19 mouse cellular contexts compared by ENCODE assay signal in the genomic region with DNA sequence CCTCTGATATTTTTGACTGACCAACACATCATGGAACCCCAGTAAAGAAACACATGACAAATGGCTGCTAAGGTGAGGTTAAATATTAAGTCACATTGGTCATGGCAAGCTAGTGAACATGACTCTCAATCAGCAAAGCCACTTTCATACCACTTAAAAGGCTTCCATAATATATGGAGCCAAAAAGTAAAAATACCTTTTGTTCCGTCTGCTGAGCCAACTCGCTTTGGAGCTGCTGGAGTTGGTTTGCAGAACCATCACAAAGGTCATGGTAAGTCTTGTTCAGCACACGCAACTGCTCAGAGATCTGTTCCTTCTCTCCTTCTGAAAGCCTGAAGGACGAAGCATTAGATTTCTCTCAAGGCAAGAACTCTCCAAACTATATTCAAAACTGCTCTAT.
DNase-seq lines count a peak whose midpoint lies in the region; ATAC-seq and TF ChIP-seq lines count a peak whose summit lies in the region.
"Had no signal": no experiment of that assay in that cellular context is flagged by ENCODE, and none has a peak within 500 bp of the region (broad histone marks: within the 10 kb centered on the region; RNA-seq: fewer than 3 reads in every experiment).

No protein-coding gene starts in this region.

- no peak for TF ChIP-seq CTCF in heart, adult 2 months (IDR thresholded peaks at IDR 0.05)
- TF ChIP-seq CTCF in stomach, postnatal 0 days (IDR thresholded peaks at IDR 0.05; ENCODE audit: low read depth): no peak

- no peaks in the 10 kb centered on the region for H3K79me2 ChIP-seq in heart, adult 2 months (replicated peaks; ENCODE audit: control insufficient read depth, insufficient read depth, low read length)

- no peak for ATAC-seq in heart, embryonic 11.5 days (replicated peaks; ENCODE audit: insufficient number of reproducible peaks, low FRiP score, low TSS enrichment)
- no peak for ATAC-seq in stomach, embryonic 15.5 days (ENCODE audit: insufficient read depth, low FRiP score, low read depth)
- no peak for ATAC-seq in stomach, postnatal 0 days (ENCODE audit: low FRiP score, low TSS enrichment)
- ATAC-seq: forebrain, embryonic 13.5 days; forebrain, postnatal 0 days; hindbrain, postnatal 0 days had no signal

- peaks cover 36% of the 10 kb centered on the region for H3K36me3 ChIP-seq in heart, adult 2 months (ENCODE audit: control insufficient read depth, insufficient read depth, low read length)
- H3K36me3 ChIP-seq in heart, embryonic 11.5 days (ENCODE audit: control insufficient read depth, insufficient read depth, low read length): peaks cover 15% of the 10 kb centered on the region
- H3K36me3 ChIP-seq in stomach, embryonic 15.5 days: 0 out of 2 replicates have a peak, but pooled peaks cover under 1% of the 10 kb centered on the region
- peaks cover 14% of the 10 kb centered on the region; the same call in 1 of the 2 replicates for H3K36me3 ChIP-seq in stomach, postnatal 0 days (ENCODE audit: control insufficient read depth, insufficient read depth, low read length)

- H3K4me1 ChIP-seq in heart, adult 2 months (ENCODE audit: control insufficient read depth, insufficient read depth, low read length): peaks cover 3% of the 10 kb centered on the region
- H3K4me1 ChIP-seq in heart, embryonic 11.5 days (ENCODE audit: control insufficient read depth, insufficient read depth, low read length): no peaks in the 10 kb centered on the region
- no peaks in the 10 kb centered on the region for H3K4me1 ChIP-seq in stomach, embryonic 15.5 days
- H3K4me1 ChIP-seq in stomach, postnatal 0 days (replicated peaks; ENCODE audit: control insufficient read depth, insufficient read depth): no peaks in the 10 kb centered on the region
- H3K4me1 ChIP-seq: embryonic facial prominence, embryonic 10.5 days; forebrain, embryonic 13.5 days; hindbrain, embryonic 13.5 days had no signal

- H3K27me3 ChIP-seq in heart, adult 2 months (ENCODE audit: control insufficient read depth, insufficient read depth, low read length): no peaks in the 10 kb centered on the region
- H3K27me3 ChIP-seq in heart, embryonic 11.5 days (ENCODE audit: control insufficient read depth, insufficient read depth, low read length): no peaks in the 10 kb centered on the region
- H3K27me3 ChIP-seq in stomach, embryonic 15.5 days (replicated peaks): no peaks in the 10 kb centered on the region
- no peaks in the 10 kb centered on the region for H3K27me3 ChIP-seq in stomach, postnatal 0 days (ENCODE audit: control insufficient read depth, insufficient read depth, low read length)
- H3K27me3 ChIP-seq: forebrain, embryonic 13.5 days; heart, embryonic 13.5 days; hindbrain, embryonic 13.5 days had no signal

- intact Hi-C loops in heart, adult 2 months (cut with DNase I): no loop called here
- intact Hi-C loops in heart, postnatal 14 days (cut with DNase I): no loop called here
- intact Hi-C loops in heart, postnatal 10 days (cut with DNase I): no loop called here

- peak overlapping the region; percentile 60 for H3K27ac ChIP-seq in heart, adult 2 months
- H3K27ac ChIP-seq in heart, embryonic 11.5 days (ENCODE audit: low read depth, low read length): no peak overlapping the region
- peak overlapping the region; percentile 79; the same call in 1 of the 2 replicates for H3K27ac ChIP-seq in stomach, embryonic 15.5 days
- H3K27ac ChIP-seq in stomach, postnatal 0 days (replicated peaks): peak overlapping the region; percentile 49; the same call in 1 of the 2 replicates
- H3K27ac ChIP-seq: embryonic facial prominence, embryonic 10.5 days; forebrain, embryonic 13.5 days; heart, embryonic 13.5 days; hindbrain, embryonic 13.5 days; hindbrain, postnatal 0 days had no signal

- 74% methylated on average over 4 of the region's 4 CpGs for WGBS in heart, adult 2 months
- 84% methylated on average over 4 of the region's 4 CpGs for WGBS in heart, embryonic 11.5 days (ENCODE audit: insufficient replicate concordance)
- 85% methylated on average over 4 of the region's 4 CpGs for WGBS in stomach, embryonic 15.5 days
- WGBS in stomach, postnatal 0 days: 80% methylated on average over 4 of the region's 4 CpGs

- peak in 1 of 2 experiments; percentile 8 for DNase-seq in heart, adult 2 months
- DNase-seq in heart, postnatal 14 days: no peak
- DNase-seq in heart, postnatal 10 days: peak; percentile 34 to 39
- no peak for DNase-seq in stomach, postnatal 0 days (ENCODE audit: low spot score)
- DNase-seq: adrenal gland, adult 2 months; adrenal gland, postnatal 25 days; cerebellum, adult 2 months; cerebellum, postnatal 10 days; forebrain, postnatal 0 days; gastrocnemius, postnatal 25 days; kidney, adult 11 months; kidney, adult 9 months had no signal

- H3K9ac ChIP-seq in heart, adult 2 months (ENCODE audit: low read depth, low read length): no peak overlapping the region
- no peak overlapping the region for H3K9ac ChIP-seq in heart, embryonic 11.5 days (ENCODE audit: low read depth, low read length)
- H3K9ac ChIP-seq in stomach, embryonic 15.5 days: no peak overlapping the region
- no peak overlapping the region for H3K9ac ChIP-seq in stomach, postnatal 0 days (ENCODE audit: low read length)
- H3K9ac ChIP-seq: forebrain, embryonic 13.5 days; forebrain, postnatal 0 days; heart, embryonic 13.5 days; hindbrain, embryonic 13.5 days had no signal

- no peak for TF ChIP-seq POLR2A in heart, adult 2 months (IDR thresholded peaks at IDR 0.05; ENCODE audit: insufficient read depth, low read depth, low read length)

- H3K9me3 ChIP-seq in heart, embryonic 11.5 days (replicated peaks; ENCODE audit: control insufficient read depth, low read length): no peaks in the 10 kb centered on the region
- H3K9me3 ChIP-seq in stomach, embryonic 15.5 days: no peaks in the 10 kb centered on the region
- H3K9me3 ChIP-seq in stomach, postnatal 0 days (ENCODE audit: control insufficient read depth, low read length): no peaks in the 10 kb centered on the region
- H3K9me3 ChIP-seq: embryonic facial prominence, embryonic 10.5 days; forebrain, embryonic 13.5 days; heart, embryonic 13.5 days; hindbrain, embryonic 13.5 days had no signal

- H3K4me2 ChIP-seq in heart, embryonic 11.5 days: no peak overlapping the region
- H3K4me2 ChIP-seq in stomach, embryonic 15.5 days: no peak overlapping the region
- no peak overlapping the region for H3K4me2 ChIP-seq in stomach, postnatal 0 days (replicated peaks; ENCODE audit: low read depth)
- H3K4me2 ChIP-seq: forebrain, embryonic 13.5 days; heart, embryonic 13.5 days; hindbrain, embryonic 13.5 days had no signal

- no peak overlapping the region for H3K4me3 ChIP-seq in heart, adult 2 months
- H3K4me3 ChIP-seq in heart, embryonic 11.5 days (ENCODE audit: low read depth, low read length): no peak overlapping the region
- H3K4me3 ChIP-seq in stomach, embryonic 15.5 days (replicated peaks): no peak overlapping the region
- H3K4me3 ChIP-seq in stomach, postnatal 0 days (ENCODE audit: low read depth, low read length): no peak overlapping the region
- H3K4me3 ChIP-seq: embryonic facial prominence, embryonic 10.5 days; forebrain, embryonic 13.5 days; heart, embryonic 13.5 days; hindbrain, embryonic 13.5 days had no signal

- TF ChIP-seq EP300 in heart, adult 2 months (IDR thresholded peaks at IDR 0.05; ENCODE audit: insufficient read depth, low read depth, low read length): no peak
- TF ChIP-seq EP300 in stomach, postnatal 0 days (optimal IDR thresholded peaks at IDR 0.05): no peak

Comparison
In these comparisons a context has a peak if more than half of its experiments do, and no peak if none do; other contexts are left out.
1. DNase-seq: peak in heart, postnatal 10 days (2 of 2); none in heart, postnatal 14 days (0 of 2) and stomach, postnatal 0 days (single experiment).